14 mouse cellular contexts compared by ENCODE assay signal in the genomic region with DNA sequence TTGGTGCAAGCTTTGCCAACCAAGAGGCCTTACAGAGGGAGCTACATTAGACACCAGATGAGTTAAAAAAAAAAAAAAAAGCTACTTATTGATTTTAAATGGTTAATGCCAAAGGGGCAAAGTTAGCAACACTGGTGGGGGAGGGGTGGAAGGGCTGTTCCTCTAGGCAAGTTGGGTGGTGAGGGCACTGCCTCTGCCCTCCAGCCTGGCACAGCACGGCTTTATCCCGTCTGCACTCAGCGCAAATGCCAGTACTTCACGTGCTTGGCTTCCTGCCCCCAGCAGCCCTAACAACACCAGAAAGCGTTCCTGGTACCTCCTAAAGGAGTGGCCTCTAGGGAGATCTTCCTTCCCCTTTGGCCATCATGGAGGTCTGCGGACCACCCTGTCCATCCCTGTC. TPM values are rescaled to one million over a fixed set of nuclear protein-coding genes. Genes with fewer than 3 reads are reported as not detected.
DNase-seq lines count a peak whose midpoint lies in the region; ATAC-seq and TF ChIP-seq lines count a peak whose summit lies in the region.
"Had no signal": no experiment of that assay in that cellular context is flagged by ENCODE, and none has a peak within 500 bp of the region (broad histone marks: within the 10 kb centered on the region; RNA-seq: fewer than 3 reads in every experiment).

No protein-coding gene starts in this region.

- no peak for ATAC-seq in hindbrain, embryonic 14.5 days (ENCODE audit: low FRiP score)
- ATAC-seq in hindbrain, embryonic 11.5 days (ENCODE audit: low FRiP score) = no peak
- no peak for ATAC-seq in liver, embryonic 12.5 days
- ATAC-seq in midbrain, embryonic 16.5 days = no peak
- ATAC-seq: liver, postnatal 0 days; Patski had no signal

- H3K4me2 ChIP-seq in hindbrain, embryonic 14.5 days (replicated peaks) = peak overlapping the region; percentile 84
- no peak overlapping the region for H3K4me2 ChIP-seq in hindbrain, embryonic 11.5 days (replicated peaks; ENCODE audit: low read depth, low read length)
- no peak overlapping the region for H3K4me2 ChIP-seq in liver, embryonic 12.5 days
- peak overlapping the region; percentile 98 for H3K4me2 ChIP-seq in midbrain, embryonic 16.5 days (ENCODE audit: low read length)

- no peak for TF ChIP-seq POLR2A in liver, adult 2 months (IDR thresholded peaks at IDR 0.05; ENCODE audit: extremely low read depth, insufficient read depth, low read length)

- DNase-seq in adrenal gland, adult 2 months = peak; percentile 23
- DNase-seq in adrenal gland, adult 18-20 months (ENCODE audit: low spot score in 2 of 2) = no peak
- DNase-seq in hindbrain, embryonic 14.5 days (ENCODE audit: low spot score) = no peak
- DNase-seq in hindbrain, embryonic 11.5 days (ENCODE audit: low spot score) = no peak
- DNase-seq in liver, adult 2 months (ENCODE audit: extremely low read depth, low read depth, low spot score) = peak; percentile 97
- DNase-seq in frontal cortex, adult 2 months (ENCODE audit: extremely low spot score in 1 of 2, low spot score in 1 of 2) = no peak
- DNase-seq: liver, postnatal 0 days; retina, postnatal 1 day had no signal

- no peaks in the 10 kb centered on the region; the same call in 1 of the 2 replicates for H3K79me2 ChIP-seq in liver, adult 2 months (ENCODE audit: control insufficient read depth, insufficient read depth, low read length)

- H3K9me3 ChIP-seq in hindbrain, embryonic 14.5 days (ENCODE audit: control insufficient read depth, low read length) = no peaks in the 10 kb centered on the region
- no peaks in the 10 kb centered on the region for H3K9me3 ChIP-seq in hindbrain, embryonic 11.5 days (ENCODE audit: control insufficient read depth, low read length)
- H3K9me3 ChIP-seq in liver, embryonic 12.5 days (replicated peaks) = no peaks in the 10 kb centered on the region
- no peaks in the 10 kb centered on the region for H3K9me3 ChIP-seq in midbrain, embryonic 16.5 days (replicated peaks; ENCODE audit: control insufficient read depth, low read length, poor library complexity, severe bottlenecking)

- H3K9ac ChIP-seq in hindbrain, embryonic 14.5 days = no peak overlapping the region
- no peak overlapping the region for H3K9ac ChIP-seq in hindbrain, embryonic 11.5 days (ENCODE audit: low read depth, low read length)
- H3K9ac ChIP-seq in liver, adult 2 months (ENCODE audit: low read depth, low read length) = 0 out of 2 replicates have a peak overlapping the region, but pooled peaks have one; percentile 25
- no peak overlapping the region for H3K9ac ChIP-seq in liver, embryonic 12.5 days
- H3K9ac ChIP-seq in midbrain, embryonic 16.5 days (ENCODE audit: low read depth, low read length) = peak overlapping the region; percentile 47; the same call in 1 of the 2 replicates
- H3K9ac ChIP-seq: liver, postnatal 0 days had no signal

- H3K27me3 ChIP-seq in hindbrain, embryonic 14.5 days (ENCODE audit: control insufficient read depth, insufficient read depth, low read length) = 0 out of 2 replicates have a peak, but pooled peaks cover 3% of the 10 kb centered on the region
- peaks cover 39% of the 10 kb centered on the region for H3K27me3 ChIP-seq in hindbrain, embryonic 11.5 days (ENCODE audit: control insufficient read depth, insufficient read depth, low read length)
- H3K27me3 ChIP-seq in liver, adult 2 months (ENCODE audit: control insufficient read depth, insufficient read depth, low read length) = peaks cover 9% of the 10 kb centered on the region
- H3K27me3 ChIP-seq in liver, embryonic 12.5 days (replicated peaks) = peaks cover 55% of the 10 kb centered on the region
- H3K27me3 ChIP-seq in midbrain, embryonic 16.5 days (ENCODE audit: control insufficient read depth, insufficient read depth, low read depth, low read length) = no peaks in the 10 kb centered on the region

- H3K4me1 ChIP-seq in hindbrain, embryonic 14.5 days (replicated peaks; ENCODE audit: control insufficient read depth, insufficient read depth, low read length) = peaks cover 39% of the 10 kb centered on the region
- H3K4me1 ChIP-seq in hindbrain, embryonic 11.5 days (replicated peaks; ENCODE audit: control insufficient read depth, insufficient read depth, low read length) = peaks cover 9% of the 10 kb centered on the region; the same call in 1 of the 2 replicates
- peaks cover 5% of the 10 kb centered on the region; the same call in 1 of the 2 replicates for H3K4me1 ChIP-seq in liver, adult 2 months (ENCODE audit: control insufficient read depth, insufficient read depth, low read length)
- H3K4me1 ChIP-seq in liver, embryonic 12.5 days = peaks cover 15% of the 10 kb centered on the region; the same call in 1 of the 2 replicates
- peaks cover 38% of the 10 kb centered on the region for H3K4me1 ChIP-seq in midbrain, embryonic 16.5 days (ENCODE audit: control insufficient read depth, insufficient read depth, low read length)

- H3K4me3 ChIP-seq in hindbrain, embryonic 14.5 days (replicated peaks; ENCODE audit: low read length) = no peak overlapping the region; the same call in 1 of the 2 replicates
- H3K4me3 ChIP-seq in hindbrain, embryonic 11.5 days (ENCODE audit: low read depth, low read length) = no peak overlapping the region
- no peak overlapping the region; the same call in 1 of the 2 replicates for H3K4me3 ChIP-seq in liver, adult 2 months (ENCODE audit: insufficient read depth, low read depth, low read length)
- no peak overlapping the region for H3K4me3 ChIP-seq in liver, embryonic 12.5 days
- H3K4me3 ChIP-seq in midbrain, embryonic 16.5 days (ENCODE audit: low read depth, low read length) = peak overlapping the region; percentile 16
- H3K4me3 ChIP-seq: megakaryocyte, embryonic 14.5 days had no signal

- no peak for TF ChIP-seq CTCF in liver, adult 2 months (IDR thresholded peaks at IDR 0.05; ENCODE audit: low read depth, low read length)

- no peak overlapping the region for H3K27ac ChIP-seq in hindbrain, embryonic 14.5 days
- no peak overlapping the region for H3K27ac ChIP-seq in hindbrain, embryonic 11.5 days (ENCODE audit: low read depth, low read length)
- peak overlapping the region; percentile 89 for H3K27ac ChIP-seq in liver, adult 2 months (replicated peaks; ENCODE audit: insufficient read depth, low read depth, low read length)
- H3K27ac ChIP-seq in liver, embryonic 12.5 days = no peak overlapping the region
- H3K27ac ChIP-seq in midbrain, embryonic 16.5 days (ENCODE audit: low read length) = no peak overlapping the region

- WGBS in hindbrain, embryonic 14.5 days = 49% methylated on average over 6 of the region's 6 CpGs
- 82% methylated on average over 6 of the region's 6 CpGs for WGBS in hindbrain, embryonic 11.5 days
- WGBS in liver, adult 2 months = 20% methylated on average over 6 of the region's 6 CpGs
- WGBS in liver, embryonic 12.5 days (ENCODE audit: insufficient replicate concordance) = 65% methylated on average over 6 of the region's 6 CpGs
- 56% methylated on average over 6 of the region's 6 CpGs for WGBS in midbrain, embryonic 16.5 days

- no peaks in the 10 kb centered on the region for H3K36me3 ChIP-seq in hindbrain, embryonic 14.5 days (replicated peaks; ENCODE audit: control insufficient read depth, insufficient read depth)
- H3K36me3 ChIP-seq in hindbrain, embryonic 11.5 days (ENCODE audit: control insufficient read depth, insufficient read depth, low read length) = no peaks in the 10 kb centered on the region
- H3K36me3 ChIP-seq in liver, adult 2 months (ENCODE audit: control insufficient read depth, insufficient read depth, low read length) = no peaks in the 10 kb centered on the region
- H3K36me3 ChIP-seq in liver, embryonic 12.5 days = no peaks in the 10 kb centered on the region
- no peaks in the 10 kb centered on the region for H3K36me3 ChIP-seq in midbrain, embryonic 16.5 days (ENCODE audit: control insufficient read depth, insufficient read depth, low read length)

RNA-seq across cellular contexts. Expression of a gene that starts 6.2 kb away (rescaled TPM):
- total RNA-seq in adrenal gland, adult 2 months (2021) = under 1 TPM; 0.14 to 0.49 TPM
- 0.25 and 0.38 TPM in 2 replicates for polyA plus RNA-seq in adrenal gland, adult 2 months (2012; rRNA removed)
- under 1 TPM; 0.30 to 0.35 TPM for total RNA-seq in adrenal gland, adult 18-20 months (2021)
- polyA plus RNA-seq in hindbrain, embryonic 14.5 days (2014; fragmentation: Nextera tagmentation; extraction: Ambion mirVana) = 20.9 and 22.7 TPM in 2 replicates
- 1.5 TPM in 2 replicates for polyA plus RNA-seq in hindbrain, embryonic 11.5 days (2014; fragmentation: Nextera tagmentation; extraction: Ambion mirVana)
- total RNA-seq in liver, adult 2 months (2014; rRNA removed) = 0.09 and 0.27 TPM in 2 replicates
- polyA plus RNA-seq in liver, adult 2 months (2012; rRNA removed) = 0.04 and 0.17 TPM in 2 replicates
- 0.04 and 0.12 TPM in 2 replicates for polyA plus RNA-seq in liver, embryonic 12.5 days (2016; fragmentation: Nextera tagmentation; extraction: Ambion mirVana)
- 16.5 and 17.8 TPM in 2 replicates for polyA plus RNA-seq in midbrain, embryonic 16.5 days (2015; fragmentation: Nextera tagmentation; extraction: Ambion mirVana)
- polyA plus RNA-seq in frontal cortex, adult 2 months (2012; rRNA removed) = 23.2 and 27.8 TPM in 2 replicates
- polyA plus RNA-seq: heart, postnatal 0 days; liver, postnatal 0 days had no signal

RNA-seq across cellular contexts. Expression of a gene that starts 12.4 kb away (rescaled TPM):
- total RNA-seq in adrenal gland, adult 2 months (2021) = not detected
- not detected in 2 replicates for polyA plus RNA-seq in adrenal gland, adult 2 months (2012; rRNA removed)
- total RNA-seq in adrenal gland, adult 18-20 months (2021) = not detected
- polyA plus RNA-seq in hindbrain, embryonic 14.5 days (2014; fragmentation: Nextera tagmentation; extraction: Ambion mirVana) = 0.31 and 0.53 TPM in 2 replicates
- 0.53 and 0.59 TPM in 2 replicates for polyA plus RNA-seq in hindbrain, embryonic 11.5 days (2014; fragmentation: Nextera tagmentation; extraction: Ambion mirVana)
- total RNA-seq in liver, adult 2 months (2014; rRNA removed) = not detected in 2 replicates
- not detected in 2 replicates for polyA plus RNA-seq in liver, adult 2 months (2012; rRNA removed)
- polyA plus RNA-seq in liver, embryonic 12.5 days (2016; fragmentation: Nextera tagmentation; extraction: Ambion mirVana) = 0.08 and 0.15 TPM in 2 replicates
- polyA plus RNA-seq in midbrain, embryonic 16.5 days (2015; fragmentation: Nextera tagmentation; extraction: Ambion mirVana) = 0.53 and 0.88 TPM in 2 replicates
- 1.1 and 1.5 TPM in 2 replicates for polyA plus RNA-seq in frontal cortex, adult 2 months (2012; rRNA removed)
- polyA plus RNA-seq: liver, postnatal 0 days; spleen, adult 2 months had no signal

RNA-seq across cellular contexts. Expression of a gene that starts 32.5 kb away (rescaled TPM):
- total RNA-seq in adrenal gland, adult 2 months (2021) = 10 to 100 TPM; 32.8 to 39.7 TPM
- polyA plus RNA-seq in adrenal gland, adult 2 months (2012; rRNA removed) = 108 and 123 TPM in 2 replicates
- 10 to 100 TPM; 38.1 to 43.2 TPM for total RNA-seq in adrenal gland, adult 18-20 months (2021)
- polyA plus RNA-seq in hindbrain, embryonic 14.5 days (2014; fragmentation: Nextera tagmentation; extraction: Ambion mirVana) = 152 and 175 TPM in 2 replicates
- 72.5 and 79.6 TPM in 2 replicates for polyA plus RNA-seq in hindbrain, embryonic 11.5 days (2014; fragmentation: Nextera tagmentation; extraction: Ambion mirVana)
- 58.4 and 59.7 TPM in 2 replicates for total RNA-seq in liver, adult 2 months (2014; rRNA removed)
- polyA plus RNA-seq in liver, adult 2 months (2012; rRNA removed) = 53.7 and 67.4 TPM in 2 replicates
- polyA plus RNA-seq in liver, embryonic 12.5 days (2016; fragmentation: Nextera tagmentation; extraction: Ambion mirVana) = 64.0 and 64.8 TPM in 2 replicates
- polyA plus RNA-seq in midbrain, embryonic 16.5 days (2015; fragmentation: Nextera tagmentation; extraction: Ambion mirVana) = 198 and 209 TPM in 2 replicates
- 117 and 134 TPM in 2 replicates for polyA plus RNA-seq in frontal cortex, adult 2 months (2012; rRNA removed)

Comparison
In these comparisons a context has a peak if more than half of its experiments do, and no peak if none do; other contexts are left out.
1. DNase-seq: peak in adrenal gland, adult 2 months (single experiment) and liver, adult 2 months (single experiment); none in adrenal gland, adult 18-20 months (0 of 2), hindbrain, embryonic 14.5 days (single experiment), hindbrain, embryonic 11.5 days (single experiment) and frontal cortex, adult 2 months (0 of 2).
2. H3K4me2 ChIP-seq: peak in hindbrain, embryonic 14.5 days (single experiment) and midbrain, embryonic 16.5 days (single experiment); none in hindbrain, embryonic 11.5 days (single experiment) and liver, embryonic 12.5 days (single experiment).
3. H3K9ac ChIP-seq: peak in liver, adult 2 months (single experiment) and midbrain, embryonic 16.5 days (single experiment); none in hindbrain, embryonic 14.5 days (single experiment), hindbrain, embryonic 11.5 days (single experiment) and liver, embryonic 12.5 days (single experiment).